Mouse (Mus musculus) urinary bladder, postnatal 25 days (tissue): ENCODE data around the gene Gramd1b.
A peak's percentile ranks its signal among the peaks of the same experiment; 100 is the strongest.

Experiments used
- DNase-seq: peaks from one replicate; pipeline ENCODE4 v3.0.0; 2022; ENCODE audit warnings: low spot score

The Gramd1b gene

DNA sequence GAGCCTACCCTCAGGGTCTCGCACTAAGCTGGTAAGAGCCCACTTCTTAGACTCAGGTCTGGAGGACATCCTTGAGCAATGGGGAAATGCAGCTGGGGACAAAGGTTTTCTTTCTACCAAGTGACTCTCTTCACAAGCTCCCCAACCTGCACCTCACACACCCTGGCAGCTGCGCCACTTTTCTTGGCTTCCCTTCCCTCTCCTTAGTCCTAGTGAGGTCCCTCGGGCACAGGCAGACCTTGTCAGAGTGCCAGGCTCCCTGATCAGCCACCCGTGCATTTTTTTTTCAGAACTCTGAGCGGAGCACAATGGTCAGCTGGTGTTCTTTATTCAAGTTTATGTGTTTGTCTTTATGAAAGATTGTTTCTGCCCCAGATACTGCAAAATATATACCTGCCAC lies 194.5 kb downstream of the Gramd1b start:
- no peak for DNase-seq

DNA sequence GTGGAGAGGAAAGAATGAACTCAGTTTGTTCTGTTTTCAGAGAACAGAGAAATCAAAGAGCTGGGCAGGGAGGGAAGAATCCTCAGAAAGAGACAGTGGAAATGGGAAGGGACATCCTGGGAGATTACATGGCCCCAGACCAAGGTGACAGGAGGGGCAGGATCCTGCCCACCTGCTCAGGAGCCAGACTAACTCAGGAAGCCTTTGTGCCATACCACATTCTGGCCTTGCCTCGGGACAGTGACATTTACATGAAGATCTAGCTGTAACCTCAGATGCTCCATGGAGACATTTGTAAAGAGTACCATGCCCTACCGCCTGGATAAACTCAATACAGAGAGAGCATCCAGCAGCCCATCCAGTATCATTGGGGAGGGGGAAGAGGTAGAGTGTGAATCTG lies 196.6 kb downstream of the Gramd1b start:
- DNase-seq: no peak

DNA sequence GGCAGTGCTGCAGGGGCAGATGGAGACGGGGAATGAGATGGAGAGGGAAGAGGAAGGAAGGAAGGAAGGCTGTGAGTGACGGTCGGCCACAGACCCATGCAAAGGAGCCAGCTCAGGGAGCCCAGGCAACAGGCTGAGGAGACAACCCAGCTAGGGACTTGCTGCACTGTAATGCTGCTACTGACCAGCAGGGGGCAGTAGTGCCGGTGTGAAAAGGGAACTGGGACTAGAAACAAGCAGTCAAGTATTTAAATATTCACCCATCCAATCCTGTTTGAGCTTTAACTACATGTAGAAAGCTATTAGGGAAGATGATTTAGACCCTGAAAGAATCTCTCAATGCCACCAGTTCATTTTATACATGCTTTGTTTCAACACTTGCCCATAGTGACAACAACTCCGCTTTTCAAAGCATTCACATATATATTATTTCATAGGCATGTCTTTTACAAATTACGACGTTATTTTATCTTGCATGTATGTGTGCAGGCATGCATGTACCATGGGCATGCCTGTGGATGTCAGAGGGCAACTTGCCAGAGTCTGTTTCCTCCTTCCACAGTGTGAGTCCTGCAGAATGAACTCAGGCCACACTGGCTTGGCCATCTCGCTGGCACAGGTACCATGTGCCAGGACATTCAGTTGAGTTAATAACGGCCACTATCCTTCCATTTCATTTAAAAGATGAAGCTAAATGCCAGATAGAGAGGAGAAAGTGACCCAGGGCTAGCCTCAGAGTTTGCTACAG lies 197.4 kb downstream of the Gramd1b start:
- peak; percentile 68 for DNase-seq

GRCm38 (mm10) chr9:40332731-40333648 lies 198.2 kb downstream of the Gramd1b start:
- DNase-seq: no peak

- no peak for DNase-seq
These were observed 198.9 kb downstream of the Gramd1b start for GRCm38 (mm10) chr9:40332326-40332725.

DNA sequence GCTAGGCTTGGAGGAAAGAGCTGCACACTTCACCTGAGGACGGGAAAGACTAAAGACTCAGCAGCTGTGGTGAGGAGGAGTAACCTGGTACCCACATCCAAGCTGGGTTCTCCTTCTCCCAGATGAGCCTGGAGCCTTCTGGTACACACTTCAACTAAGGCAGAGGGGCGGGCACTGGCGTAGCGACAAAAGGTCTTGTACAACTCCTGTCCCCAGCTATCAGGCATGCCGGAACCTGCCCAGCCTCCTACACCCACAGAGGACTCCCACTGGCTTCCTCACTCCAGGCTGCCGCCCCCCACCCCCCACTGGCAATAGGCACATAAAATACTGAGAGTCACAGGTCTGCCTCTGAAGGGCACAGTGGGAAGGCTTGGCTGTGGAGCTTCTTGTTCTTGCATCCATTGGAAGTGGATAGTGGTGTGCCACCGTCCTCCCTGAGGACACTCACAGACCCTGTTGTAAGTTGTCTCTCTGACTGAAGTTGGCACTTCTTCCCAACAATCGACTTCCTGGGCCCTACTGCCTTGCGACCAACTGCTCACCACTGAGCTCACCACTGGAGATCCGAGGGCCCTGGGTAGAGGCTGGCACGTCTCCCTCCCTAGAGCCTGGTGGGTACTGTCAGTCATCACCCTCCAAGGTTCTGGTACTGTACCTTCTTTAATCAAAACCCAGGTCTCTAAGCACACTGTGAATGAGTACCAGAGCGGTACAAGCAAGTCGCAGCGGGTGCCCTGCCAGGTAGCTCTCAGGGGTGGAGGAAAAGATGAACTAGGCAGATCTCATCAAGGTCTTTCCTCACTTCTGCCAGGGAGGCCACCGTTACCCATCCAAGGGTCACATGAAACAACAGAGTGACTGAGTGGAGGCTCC lies 199.5 kb downstream of the Gramd1b start:
- no peak for DNase-seq

DNA sequence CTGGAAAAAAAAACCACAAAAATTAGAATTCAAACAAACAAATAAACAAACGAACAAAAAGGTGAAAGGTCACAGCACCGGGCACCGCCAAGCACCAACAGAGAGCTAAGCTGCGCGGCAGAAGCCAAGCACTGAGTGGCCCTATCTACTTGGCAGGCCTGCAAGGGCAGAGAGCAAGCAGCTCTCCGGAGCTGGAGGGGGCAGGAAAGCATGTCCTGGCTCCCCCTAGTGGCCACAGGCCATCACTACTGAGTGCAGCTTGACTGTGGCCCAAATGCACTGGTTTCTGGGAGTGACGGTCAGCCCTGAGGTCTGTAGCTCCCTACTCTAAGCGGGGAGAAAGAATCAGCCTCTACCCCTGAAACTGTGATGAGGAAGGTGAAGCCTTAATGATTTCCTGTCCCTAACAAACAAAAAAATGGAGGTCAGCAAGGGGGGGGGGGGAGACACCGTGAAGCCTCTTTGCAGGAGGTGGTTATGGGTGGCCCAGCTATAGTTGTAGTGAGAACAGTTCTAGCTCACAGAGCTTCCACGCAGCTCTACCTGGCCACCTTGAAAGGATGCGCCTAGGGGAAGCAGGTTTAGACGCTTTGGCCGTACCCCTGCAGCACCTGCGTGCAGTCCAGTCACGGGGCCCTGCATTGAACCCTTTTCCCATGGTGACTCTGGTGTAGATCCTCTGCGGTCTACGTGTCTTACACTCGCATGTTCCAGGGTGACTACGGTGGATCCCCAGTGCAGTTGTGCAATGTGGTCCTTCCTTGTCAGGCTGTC lies 200.4 kb downstream of the Gramd1b start:
- peak; percentile 89 for DNase-seq

DNA sequence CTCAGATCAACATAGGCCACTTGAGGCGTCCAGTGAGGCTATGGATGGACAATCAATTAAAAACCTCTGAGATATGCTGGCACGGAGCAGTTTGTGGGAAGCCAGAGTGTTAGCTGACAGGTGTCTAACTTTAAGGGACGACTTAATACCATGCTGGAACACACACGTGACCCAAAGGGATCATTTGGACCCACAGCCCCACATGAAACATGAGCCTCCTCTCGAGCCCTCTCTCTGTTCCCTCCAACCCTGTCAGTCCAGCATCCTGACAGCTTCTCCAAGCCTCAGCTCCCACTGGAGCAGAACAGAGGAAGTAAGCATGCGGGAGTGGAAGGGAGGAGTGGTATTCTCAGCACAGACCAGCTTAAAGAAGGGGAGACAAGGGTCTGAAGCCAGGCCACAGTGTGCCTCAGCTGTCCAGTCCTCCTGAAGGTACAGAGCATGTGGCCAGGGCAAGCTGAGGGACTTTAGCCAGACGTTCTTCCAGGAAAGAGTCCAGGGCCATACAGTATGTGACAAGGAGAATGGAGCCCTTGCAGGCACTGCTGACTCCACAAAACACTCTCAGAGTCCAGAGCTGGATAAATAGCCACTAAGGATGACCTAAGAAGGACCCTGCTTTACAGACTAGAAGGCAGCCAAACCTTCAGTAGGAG lies 204.8 kb downstream of the Gramd1b start:
- no peak for DNase-seq

DNA sequence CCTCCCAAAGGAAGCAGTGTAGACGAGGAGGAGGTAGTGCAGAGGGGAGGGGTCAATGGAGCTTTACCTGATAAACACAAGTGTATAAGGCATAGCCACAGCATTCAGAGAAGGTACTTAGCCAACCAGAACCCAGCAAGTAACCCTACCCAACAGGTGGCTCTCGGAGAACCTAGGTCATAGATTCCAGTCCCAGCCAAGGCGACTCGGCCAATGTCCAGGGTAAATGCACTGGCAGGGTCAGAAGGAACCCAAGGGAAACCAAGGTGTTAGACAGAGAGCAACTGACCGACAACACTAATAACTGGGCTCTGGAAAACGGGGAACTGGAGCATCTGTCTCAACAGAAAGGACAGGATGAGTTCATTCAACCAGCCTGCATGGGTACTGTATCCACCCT lies 206.4 kb downstream of the Gramd1b start:
- no peak for DNase-seq

DNA sequence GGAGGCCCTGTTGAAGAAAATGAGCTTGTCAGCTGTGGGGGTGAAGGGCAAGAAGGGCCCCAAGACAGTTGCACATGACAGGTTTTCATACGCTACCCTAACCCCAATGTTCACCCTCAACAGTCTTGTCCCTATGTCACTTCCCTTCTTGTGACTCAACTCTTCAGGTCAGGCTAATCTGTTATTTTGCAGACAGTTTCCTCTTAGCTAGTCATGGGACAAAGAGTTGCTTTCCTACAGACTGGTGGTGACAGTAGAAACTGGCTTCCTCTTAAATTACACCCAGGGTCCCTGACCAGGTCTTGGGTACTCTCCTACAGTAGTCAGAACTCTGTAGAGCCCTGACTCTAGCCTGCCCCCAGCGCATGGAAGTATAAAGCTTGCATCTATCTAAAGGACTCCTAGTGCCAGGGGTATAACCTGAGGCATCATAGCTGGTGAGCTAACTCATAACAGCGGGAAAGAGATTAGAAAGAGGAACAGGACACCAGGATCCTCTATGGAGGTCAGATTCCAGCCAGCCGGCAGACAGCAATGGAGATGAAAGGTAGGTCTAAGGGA lies 206.9 kb downstream of the Gramd1b start:
- DNase-seq: no peak

DNA sequence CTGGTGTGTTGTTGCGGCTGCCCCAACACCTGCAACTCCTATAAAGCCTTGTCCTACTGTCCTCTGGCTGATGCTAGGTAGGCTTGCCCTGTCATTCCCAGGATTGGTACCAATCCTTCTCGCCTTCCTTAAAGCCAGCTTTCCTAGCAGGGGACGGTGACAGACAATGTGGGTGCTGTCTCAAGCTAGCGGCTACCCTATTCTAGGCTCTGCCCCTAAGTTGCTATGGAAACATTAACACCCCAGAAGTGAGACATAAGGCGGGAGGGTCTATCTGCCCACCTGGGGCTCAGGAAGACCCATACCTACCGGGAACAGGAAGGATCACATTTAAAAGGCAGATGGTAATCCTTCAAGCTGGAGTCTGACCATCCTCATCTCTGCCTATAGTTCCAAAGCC lies 207.4 kb downstream of the Gramd1b start:
- DNase-seq: no peak

DNA sequence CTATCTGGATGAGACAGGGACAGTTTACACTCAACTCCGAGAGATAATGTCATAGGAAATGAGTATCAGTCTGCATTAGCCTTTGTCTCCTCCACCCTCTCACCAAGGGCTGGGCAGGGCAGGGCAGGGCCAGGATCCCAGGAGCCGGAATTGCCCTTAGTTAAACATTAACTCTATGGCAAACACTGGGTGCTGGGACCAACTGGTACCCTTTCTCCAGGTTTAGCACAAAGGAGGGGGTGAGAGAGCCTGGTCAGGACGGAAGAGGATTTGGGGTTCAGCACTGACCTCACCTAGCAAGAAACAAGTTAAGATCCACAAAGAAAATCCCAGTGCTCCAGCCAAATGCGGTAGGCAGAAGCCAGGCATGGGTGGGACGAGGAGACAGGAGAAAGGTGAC lies 208.0 kb downstream of the Gramd1b start:
- no peak for DNase-seq

DNA sequence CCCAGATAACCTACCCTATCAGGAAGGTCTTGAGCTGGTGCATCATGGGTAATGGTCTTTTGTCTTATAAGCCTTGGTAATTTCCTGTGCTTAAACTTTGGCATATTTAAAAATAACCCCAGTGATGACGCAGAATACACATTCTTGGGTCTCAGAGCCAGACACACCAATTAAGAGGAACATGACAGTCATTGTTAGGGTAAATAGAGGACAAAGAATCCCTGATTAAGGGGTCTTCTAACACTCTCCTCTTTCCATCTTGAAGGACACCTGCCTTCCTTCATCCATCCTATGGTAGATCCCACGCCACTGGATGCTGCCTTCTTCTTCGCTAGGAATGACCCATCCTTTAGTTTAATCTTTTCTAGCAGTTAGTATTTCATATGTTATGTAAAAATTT lies 208.8 kb downstream of the Gramd1b start:
- no peak for DNase-seq

DNA sequence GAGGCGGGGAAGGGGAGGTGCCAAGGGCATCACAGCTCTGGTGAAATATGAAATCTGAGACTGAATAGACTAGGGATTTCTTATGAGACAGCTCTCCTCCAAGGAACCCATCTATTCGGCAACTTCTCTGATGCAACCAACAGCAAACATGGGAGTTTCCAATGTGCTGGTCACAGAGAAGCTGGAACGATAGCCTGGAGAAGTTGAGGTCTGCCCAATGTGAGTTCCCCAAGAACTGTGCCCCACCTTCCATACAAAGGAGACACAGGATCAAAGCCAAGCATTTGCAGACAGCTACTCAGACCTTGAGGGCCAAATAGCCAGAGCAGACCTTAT lies 209.5 kb downstream of the Gramd1b start:
- DNase-seq: no peak

- peak; percentile 57 for DNase-seq
These were observed 210.1 kb downstream of the Gramd1b start for GRCm38 (mm10) chr9:40320879-40321667.

DNA sequence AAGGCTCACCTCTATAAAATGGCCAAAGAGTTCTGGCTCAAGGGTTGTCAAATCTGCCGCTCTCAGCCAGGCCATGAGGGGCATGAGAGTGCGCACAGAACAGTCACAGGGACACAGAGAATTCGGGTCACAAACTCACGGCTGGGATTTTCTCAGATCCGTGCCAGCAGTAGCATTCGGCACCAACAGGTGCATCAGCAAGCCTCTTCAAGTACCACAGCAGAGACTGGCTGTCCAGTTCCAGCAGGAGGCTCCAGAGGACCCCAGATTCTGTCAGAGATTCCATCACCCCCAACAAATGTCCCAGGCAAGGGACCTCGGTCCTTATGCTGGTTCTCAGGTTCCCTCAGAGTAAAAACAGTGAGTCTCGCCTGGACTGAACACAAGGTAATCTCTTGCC lies 210.8 kb downstream of the Gramd1b start:
- no peak for DNase-seq

DNA sequence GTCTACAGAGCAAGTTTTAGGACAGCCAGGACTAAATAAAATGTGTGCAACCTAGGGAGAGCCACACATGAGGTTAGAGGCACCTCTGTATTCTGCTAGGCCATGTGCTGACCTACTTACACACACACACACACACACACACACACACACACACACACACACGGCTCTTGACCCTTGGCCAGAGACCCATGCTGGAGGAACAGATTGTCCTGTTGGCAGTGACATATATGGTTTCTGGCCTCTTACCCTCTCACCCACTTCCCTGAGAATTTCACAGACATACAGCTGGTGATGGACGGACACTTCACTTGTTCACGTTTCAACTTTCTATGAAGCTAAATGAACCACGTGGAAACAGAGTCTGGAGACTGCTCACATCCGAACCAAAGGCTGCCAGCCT lies 212.4 kb downstream of the Gramd1b start:
- DNase-seq: no peak

GRCm38 (mm10) chr9:40317735-40318134 lies 213.4 kb downstream of the Gramd1b start:
- DNase-seq: no peak

- DNase-seq: no peak
These were observed 214.1 kb downstream of the Gramd1b start for GRCm38 (mm10) chr9:40316865-40317660.
